Mouse (Mus musculus) hindbrain, embryonic 11.5 days (tissue): ENCODE data around the gene Ext2. TPM values are rescaled to one million over a fixed set of nuclear protein-coding genes. Genes with fewer than 3 reads are reported as not detected.
A peak's percentile ranks its signal among the peaks of the same experiment; 100 is the strongest.

ENCODE experiments used
- ATAC-seq: fragments of 200-750 bp; cut with Nextera tagmentation; 2 replicates; pipeline ENCODE4 v1.8.0; 2017; ENCODE audit warnings: mild to moderate bottlenecking, moderate TSS enrichment, moderate library complexity; ENCODE audit not compliant: low FRiP score
- DNase-seq: peaks from one replicate; pipeline ENCODE4 v3.0.0-alpha.2; 2015; ENCODE audit warnings: low spot score
- H3K27ac ChIP-seq: fragments of 300-500 bp; sonication (generic); 2 replicates; pipeline ENCODE4 v1.5.1; 2014; ENCODE audit warnings: mild to moderate bottlenecking, low read depth, low read length
- H3K27me3 ChIP-seq: fragments of 300-500 bp; sonication (generic); 2 replicates; pipeline ENCODE4 v1.6.1; 2014; ENCODE audit warnings: mild to moderate bottlenecking, low read length, moderate library complexity, mixed read lengths; ENCODE audit not compliant: control insufficient read depth, insufficient read depth
- H3K36me3 ChIP-seq: fragments of 300-500 bp; sonication (generic); 2 replicates; pipeline ENCODE4 v1.6.1; 2014; ENCODE audit warnings: mild to moderate bottlenecking, low read length, moderate library complexity, mixed read lengths; ENCODE audit not compliant: control insufficient read depth, insufficient read depth
- H3K4me1 ChIP-seq: fragments of 300-500 bp; sonication (generic); replicated peaks from 2 replicates; pipeline ENCODE4 v1.6.1; 2014; ENCODE audit warnings: low read length, mixed read lengths; ENCODE audit not compliant: control insufficient read depth, insufficient read depth
- H3K4me2 ChIP-seq: fragments of 300-500 bp; sonication (generic); replicated peaks from 2 replicates; pipeline ENCODE4 v1.6.1; 2014; ENCODE audit warnings: mild to moderate bottlenecking, low read depth, low read length
- H3K4me3 ChIP-seq: fragments of 300-500 bp; sonication (generic); 2 replicates; pipeline ENCODE4 v1.5.1; 2014; ENCODE audit warnings: low read depth, low read length
- H3K9ac ChIP-seq: fragments of 300-500 bp; sonication (generic); 2 replicates; pipeline ENCODE4 v1.6.1; 2014; ENCODE audit warnings: low read depth, low read length
- H3K9me3 ChIP-seq: fragments of 300-500 bp; sonication (generic); 2 replicates; pipeline ENCODE4 v1.6.1; 2016; ENCODE audit warnings: low read length; ENCODE audit not compliant: control insufficient read depth
- WGBS: fragments of 180-500 bp; shearing (Covaris S2); extraction: QIAGEN DNeasy Blood & Tissue Kit; methylation state at CpG from one replicate; pipeline ENCODE4 v1.1.7; 2014; 5-methylcytosine and 5-hydroxymethylcytosine counted together
- polyA plus RNA-seq: library from polyadenylated mRNA; unstranded; fragments of >200 nt; fragmentation: Nextera tagmentation; extraction: Ambion mirVana; gene quantifications from 2 replicates; pipeline ENCODE4 v1.2.1, GENCODE M21; 2014

Ext2 gene
- polyA plus RNA-seq, 1 experiment from 2014 or later, result 54.4 TPM

DNA sequence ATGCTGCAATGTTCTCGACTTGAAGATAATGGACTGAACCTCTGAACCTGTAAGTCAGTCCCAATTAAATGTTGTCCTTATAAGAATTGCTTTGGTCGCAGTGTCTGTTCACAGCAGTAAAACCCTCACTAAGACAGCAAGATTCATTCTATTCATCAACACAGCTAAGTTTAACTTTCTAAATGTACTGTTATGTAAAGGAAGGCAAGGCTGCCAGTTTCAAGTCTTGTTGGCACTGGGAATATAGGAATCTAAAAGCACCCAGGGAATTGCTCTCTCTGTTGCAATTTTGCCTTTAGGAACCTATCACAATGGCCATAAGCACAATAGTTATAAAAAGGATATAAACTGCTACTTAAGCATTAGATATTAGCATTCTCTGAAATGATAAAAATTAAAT lies 116.0 kb downstream of the Ext2 start:
- Histone ChIP-seq H3K4me1 (no peaks in the 10 kb centered on the region), H3K4me2 (no peak overlapping the region), H3K9me3 (no peaks in the 10 kb centered on the region), H3K36me3 (no peaks in the 10 kb centered on the region), H3K27me3 (no peaks in the 10 kb centered on the region), H3K27ac (no peak overlapping the region), H3K9ac (no peak overlapping the region), H3K4me3 (no peak overlapping the region)
- 91% methylated on average over 2 of the region's 2 CpGs for WGBS
- DNase-seq, result no peak
- ATAC-seq, result no peak

DNA sequence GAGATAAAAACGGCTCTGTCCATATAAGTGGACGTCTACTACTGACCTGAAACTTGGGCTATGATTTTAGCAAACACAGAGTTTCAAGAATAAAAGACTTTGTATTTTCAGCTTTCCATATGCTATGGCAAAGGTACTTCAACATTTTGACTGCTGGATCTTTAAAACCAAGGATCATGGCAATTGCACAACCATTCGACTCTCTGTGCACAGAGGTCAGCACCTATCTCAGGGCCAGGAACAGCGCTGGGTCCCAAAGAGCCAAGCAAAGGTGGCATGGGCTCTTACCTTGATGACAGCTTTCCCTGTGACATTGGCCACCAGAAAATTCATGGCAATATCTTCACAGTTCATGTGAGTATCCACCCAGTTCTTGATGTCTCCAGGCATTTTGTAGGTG lies 118.2 kb downstream of the Ext2 start:
- 93% methylated on average over 4 of the region's 4 CpGs for WGBS
- H3K4me3 ChIP-seq, result no peak overlapping the region
- ATAC-seq (no peak), DNase-seq (no peak)
- H3K9me3 ChIP-seq, result no peaks in the 10 kb centered on the region
- H3K27me3 ChIP-seq, result no peaks in the 10 kb centered on the region
- H3K36me3 ChIP-seq, result no peaks in the 10 kb centered on the region
- H3K4me2 ChIP-seq, result no peak overlapping the region
- H3K9ac ChIP-seq, result no peak overlapping the region
- no peaks in the 10 kb centered on the region for H3K4me1 ChIP-seq
- H3K27ac ChIP-seq, result no peak overlapping the region

DNA sequence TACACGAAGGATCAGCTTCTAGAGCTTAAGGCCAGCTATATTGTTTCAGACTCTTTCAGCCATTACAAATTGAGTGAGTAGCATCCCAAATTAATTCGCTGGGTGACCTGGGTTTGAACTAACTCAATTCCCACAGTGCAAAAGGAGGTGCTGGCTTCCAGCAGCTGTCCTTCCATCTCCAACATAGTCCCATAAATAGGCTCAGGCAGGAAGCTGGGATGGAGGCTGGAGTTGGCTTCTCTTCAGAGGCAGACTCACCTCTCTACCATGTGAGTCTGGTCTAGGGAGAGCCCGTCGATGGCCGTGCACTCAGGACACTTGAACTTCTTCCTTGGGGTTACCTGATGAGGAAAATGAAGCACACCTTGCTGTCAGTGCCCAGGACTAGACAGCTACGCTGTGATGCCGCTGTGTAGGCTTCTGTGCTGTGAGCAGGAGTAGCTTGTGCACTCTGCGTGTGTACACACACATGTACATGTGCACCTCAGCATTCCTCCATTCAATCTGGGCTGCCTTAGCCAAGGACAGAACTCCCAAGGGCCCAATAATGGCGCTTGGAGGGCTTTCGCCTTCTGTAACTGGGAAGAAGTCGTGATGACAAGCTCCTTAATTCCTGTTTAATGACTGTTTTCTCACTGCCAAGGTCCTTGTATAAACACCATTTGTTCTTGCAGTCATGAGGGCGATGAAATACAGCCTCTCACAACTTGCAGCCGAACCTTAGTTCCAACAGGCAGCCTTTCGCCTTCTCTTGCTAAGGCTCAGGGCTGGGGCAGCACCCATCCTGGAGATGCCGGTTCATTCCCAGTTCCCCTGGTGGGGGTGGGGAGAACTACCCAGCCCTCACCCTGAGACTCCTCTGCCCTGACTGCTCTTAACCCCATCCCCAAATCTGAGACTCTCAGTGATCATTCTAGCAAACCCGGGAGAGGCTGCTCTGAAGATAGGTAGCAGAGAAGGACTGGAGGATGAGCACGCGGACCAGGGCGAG lies 119.1 kb downstream of the Ext2 start:
- Histone ChIP-seq H3K4me1 (no peaks in the 10 kb centered on the region), H3K4me3 (no peak overlapping the region), H3K36me3 (no peaks in the 10 kb centered on the region), H3K9ac (no peak overlapping the region), H3K4me2 (no peak overlapping the region), H3K27ac (no peak overlapping the region), H3K27me3 (no peaks in the 10 kb centered on the region), H3K9me3 (no peaks in the 10 kb centered on the region)
- ATAC-seq (no peak), DNase-seq (no peak)
- 85% methylated on average over 19 of the region's 19 CpGs for WGBS

DNA sequence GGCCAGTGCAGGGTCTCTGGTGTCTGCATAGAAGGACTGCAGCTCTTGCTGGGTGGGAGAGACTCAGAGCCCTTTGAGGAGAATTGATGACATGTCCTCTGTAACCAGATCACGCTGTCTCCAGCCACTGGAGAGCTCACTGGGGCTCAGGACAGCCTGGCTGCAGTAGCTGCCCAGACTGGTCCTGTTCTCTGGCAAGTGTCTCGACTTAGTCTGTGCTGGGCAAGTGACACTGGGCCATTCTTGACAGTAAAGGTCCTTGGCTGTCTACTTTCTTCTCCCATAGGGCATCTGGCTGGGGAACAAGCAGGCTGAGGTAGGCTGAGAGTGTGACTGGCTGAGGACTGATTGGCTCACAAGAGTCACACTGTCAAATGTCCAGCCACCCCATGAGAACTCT lies 123.0 kb downstream of the Ext2 start:
- DNase-seq (no peak), ATAC-seq (no peak)
- Histone ChIP-seq H3K9ac (no peak overlapping the region), H3K27ac (no peak overlapping the region), H3K4me3 (no peak overlapping the region), H3K4me2 (no peak overlapping the region), H3K27me3 (no peaks in the 10 kb centered on the region), H3K36me3 (no peaks in the 10 kb centered on the region), H3K4me1 (0 out of 2 replicates have a peak, but pooled peaks cover 3% of the 10 kb centered on the region), H3K9me3 (no peaks in the 10 kb centered on the region)
- 67% methylated on average over 2 of the region's 2 CpGs for WGBS

DNA sequence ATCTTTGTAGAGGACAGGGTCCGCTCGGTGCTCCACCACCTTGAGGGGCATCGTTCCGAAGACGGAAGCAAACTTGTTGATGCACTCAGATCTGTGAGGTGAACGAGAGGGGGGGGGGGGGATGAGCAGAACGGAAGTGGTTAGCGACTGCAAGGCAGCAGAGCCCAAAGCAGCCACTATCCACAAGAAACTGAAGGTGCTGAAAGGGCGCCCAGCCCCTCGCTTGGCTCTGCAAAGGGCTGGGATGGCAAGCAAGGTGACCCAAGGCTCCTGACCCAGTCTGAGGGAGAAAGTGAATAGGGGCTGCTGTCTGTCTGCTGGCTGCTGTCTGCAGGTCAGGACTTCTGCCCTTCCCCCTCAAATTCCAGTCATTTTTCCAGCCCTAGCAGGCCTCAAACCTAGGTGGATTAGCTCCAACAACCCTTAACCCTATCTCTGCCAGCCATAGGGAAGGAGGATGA lies 126.2 kb downstream of the Ext2 start:
- DNase-seq (peak; percentile 30), ATAC-seq (no peak)
- Histone ChIP-seq H3K4me2 (no peak overlapping the region), H3K27ac (no peak overlapping the region), H3K4me1 (0 out of 2 replicates have a peak, but pooled peaks cover 3% of the 10 kb centered on the region), H3K36me3 (no peaks in the 10 kb centered on the region), H3K4me3 (no peak overlapping the region), H3K27me3 (no peaks in the 10 kb centered on the region), H3K9ac (no peak overlapping the region), H3K9me3 (no peaks in the 10 kb centered on the region)
- WGBS, result 43% methylated on average over 9 of the region's 10 CpGs

DNA sequence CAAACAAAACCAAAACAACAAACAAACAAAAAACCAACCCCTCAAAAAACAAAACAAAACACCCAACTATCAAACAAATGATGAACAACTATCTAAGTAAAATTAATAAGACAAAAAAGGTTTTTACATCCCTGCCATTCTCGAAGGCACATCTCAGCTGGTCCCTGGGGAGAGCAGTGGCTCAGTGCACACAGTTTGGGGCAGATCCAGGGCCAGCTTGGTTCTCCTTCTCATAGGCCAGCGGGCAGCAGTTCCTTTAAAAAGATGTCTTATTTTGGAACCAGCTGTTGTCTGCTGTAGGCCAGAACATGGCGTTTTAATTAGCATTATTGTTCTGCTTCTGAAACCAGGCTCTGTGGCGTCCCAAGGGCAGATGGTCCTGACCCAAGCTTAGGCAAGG lies 129.3 kb downstream of the Ext2 start:
- no peaks in the 10 kb centered on the region for H3K36me3 ChIP-seq
- no peaks in the 10 kb centered on the region for H3K27me3 ChIP-seq
- peaks cover 3% of the 10 kb centered on the region; the same call in 1 of the 2 replicates for H3K4me1 ChIP-seq
- ATAC-seq, result no peak
- no peak overlapping the region for H3K4me3 ChIP-seq
- no peak overlapping the region for H3K4me2 ChIP-seq
- no peak overlapping the region for H3K9ac ChIP-seq
- no peak for DNase-seq
- H3K9me3 ChIP-seq, result no peaks in the 10 kb centered on the region
- no peak overlapping the region for H3K27ac ChIP-seq
- WGBS, result 55% methylated on average over 4 of the region's 4 CpGs

DNA sequence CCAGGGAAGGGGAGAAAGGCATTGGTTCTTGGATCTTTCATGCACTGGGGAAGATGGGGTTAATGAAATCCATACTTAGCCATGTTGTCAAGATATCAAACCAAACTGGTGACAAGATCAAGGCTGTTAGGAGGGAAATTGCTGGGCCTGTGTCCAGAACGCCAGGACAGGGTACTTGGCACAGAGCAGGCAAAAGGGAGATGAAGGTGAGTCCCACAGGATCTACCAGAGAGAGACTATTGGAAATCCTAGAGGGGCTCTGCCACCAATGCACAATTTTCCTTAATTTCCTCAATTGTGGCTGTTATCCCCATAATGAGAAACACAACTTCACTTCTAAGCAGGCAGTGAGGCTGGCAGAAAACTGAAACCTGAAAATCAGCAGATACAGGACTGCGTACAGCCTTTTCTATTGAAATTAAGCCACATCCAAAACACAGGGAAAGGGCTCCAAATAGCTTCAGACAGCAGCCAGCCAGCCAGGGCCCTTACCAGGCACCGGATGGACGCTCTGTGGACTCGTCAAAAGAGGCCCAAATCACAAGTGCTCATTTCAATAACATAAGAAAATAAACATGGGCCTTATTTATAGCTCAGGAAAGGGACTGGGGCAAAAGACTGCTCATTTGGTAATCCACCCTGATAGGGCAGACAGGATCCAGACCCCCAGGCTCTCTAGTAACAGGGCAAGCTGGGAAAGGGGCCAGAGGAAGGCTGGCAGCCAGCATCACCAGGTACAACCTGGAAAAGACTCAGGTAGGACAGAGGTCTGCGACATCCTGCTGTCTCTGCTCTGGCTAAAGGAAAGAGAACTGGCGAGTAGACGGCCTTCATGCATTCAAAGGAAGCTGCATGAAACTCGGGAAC lies 132.1 kb downstream of the Ext2 start:
- 82% methylated on average over 9 of the region's 9 CpGs for WGBS
- DNase-seq, result no peak
- H3K9me3 ChIP-seq, result no peaks in the 10 kb centered on the region
- no peak for ATAC-seq
- no peak overlapping the region for H3K4me3 ChIP-seq
- H3K27ac ChIP-seq, result no peak overlapping the region
- no peak overlapping the region for H3K4me2 ChIP-seq
- H3K4me1 ChIP-seq, result no peaks in the 10 kb centered on the region; the same call in 1 of the 2 replicates
- H3K9ac ChIP-seq, result no peak overlapping the region
- no peaks in the 10 kb centered on the region for H3K27me3 ChIP-seq
- H3K36me3 ChIP-seq, result no peaks in the 10 kb centered on the region

DNA sequence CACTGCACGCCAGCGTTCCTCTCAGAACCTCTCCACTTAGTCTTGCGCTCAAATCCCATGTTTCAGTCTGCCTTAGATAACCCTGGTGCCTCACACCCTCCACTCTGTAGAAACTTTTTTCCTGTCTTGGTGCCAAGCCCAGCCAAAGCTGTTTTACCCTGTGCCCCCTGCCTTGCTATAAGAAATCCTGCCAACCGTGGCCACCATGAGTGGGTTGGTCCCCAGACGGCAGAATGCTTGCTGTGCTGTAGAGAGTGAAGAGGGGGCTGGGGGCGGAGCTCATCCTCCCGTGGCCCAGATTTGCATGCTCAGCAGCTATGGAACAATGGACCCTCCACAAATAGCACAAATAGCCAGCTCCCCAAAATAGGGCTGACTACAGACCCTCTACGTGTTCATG lies 138.7 kb downstream of the Ext2 start:
- Histone ChIP-seq H3K4me2 (no peak overlapping the region), H3K27me3 (no peaks in the 10 kb centered on the region), H3K4me1 (no peaks in the 10 kb centered on the region), H3K9me3 (no peaks in the 10 kb centered on the region), H3K27ac (no peak overlapping the region), H3K4me3 (no peak overlapping the region), H3K36me3 (no peaks in the 10 kb centered on the region), H3K9ac (no peak overlapping the region)
- ATAC-seq (no peak), DNase-seq (no peak)
- WGBS, result 65% methylated on average over 8 of the region's 8 CpGs
